Mouse (Mus musculus) inflammation-experienced regulatory T-cells, adult 6 months (primary cell): ENCODE measurements around the gene Sstr1. TPM values are rescaled to one million over a fixed set of nuclear protein-coding genes. Genes with fewer than 3 reads are reported as not detected.

ENCODE experiments used
- ATAC-seq: one replicate; pipeline ENCODE4 v1.8.0; 2017
- polyA plus RNA-seq, 3 experiments: library from polyadenylated mRNA; unstranded; fragments of 100-300 nt; shearing (Covaris generic); gene quantifications; one replicate each; pipeline ENCODE4 v1.2.1; 2017

Sstr1 gene
- polyA plus RNA-seq: not detected

DNA sequence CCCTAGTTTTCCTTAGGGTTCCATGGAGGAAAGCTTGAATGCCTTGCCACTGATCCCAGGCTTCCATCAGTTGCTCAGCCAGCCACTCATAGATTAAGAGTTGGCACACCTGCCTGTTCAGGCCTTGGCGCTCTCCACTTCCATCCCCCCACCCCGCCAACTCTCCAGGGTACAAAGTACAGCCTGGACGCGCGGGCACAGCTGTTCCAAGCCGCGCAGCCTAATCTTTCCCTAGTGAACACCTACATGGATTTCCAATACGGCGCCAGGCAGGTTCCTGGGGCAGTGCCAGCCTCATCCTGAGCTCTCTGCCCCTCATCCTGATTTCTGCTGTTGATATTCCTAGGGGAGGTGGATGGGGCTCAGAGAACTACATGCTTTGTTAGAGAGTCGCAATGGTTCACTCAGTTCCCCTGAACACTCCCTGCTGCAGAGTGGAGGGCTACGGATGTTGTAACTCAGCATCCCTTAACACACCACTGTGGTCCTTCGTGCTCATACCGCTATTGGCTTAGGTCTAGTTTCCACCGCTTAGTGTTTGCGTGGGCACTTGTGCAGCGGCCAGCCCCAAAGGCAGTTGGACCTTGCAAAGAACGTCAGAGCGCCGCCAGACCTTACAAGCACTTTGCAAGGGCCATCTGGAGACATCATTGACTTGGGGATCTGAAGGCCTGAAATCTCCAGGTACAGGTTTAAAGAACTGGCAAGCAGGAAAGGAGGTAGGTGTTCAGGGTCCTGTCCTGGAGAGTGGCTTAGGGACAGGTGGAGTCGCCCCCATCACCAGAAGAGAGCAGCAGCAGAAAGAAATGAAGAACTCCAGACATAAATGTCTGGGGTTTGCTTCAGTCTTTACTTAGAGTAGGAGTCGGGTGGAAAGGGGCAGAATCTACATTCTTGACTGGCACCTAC is at the start of gene Sstr1:
Sstr1 (plus strand) TSS at position 610 of the 909 bp plus-strand sequence.
- ATAC-seq: no peak

DNA sequence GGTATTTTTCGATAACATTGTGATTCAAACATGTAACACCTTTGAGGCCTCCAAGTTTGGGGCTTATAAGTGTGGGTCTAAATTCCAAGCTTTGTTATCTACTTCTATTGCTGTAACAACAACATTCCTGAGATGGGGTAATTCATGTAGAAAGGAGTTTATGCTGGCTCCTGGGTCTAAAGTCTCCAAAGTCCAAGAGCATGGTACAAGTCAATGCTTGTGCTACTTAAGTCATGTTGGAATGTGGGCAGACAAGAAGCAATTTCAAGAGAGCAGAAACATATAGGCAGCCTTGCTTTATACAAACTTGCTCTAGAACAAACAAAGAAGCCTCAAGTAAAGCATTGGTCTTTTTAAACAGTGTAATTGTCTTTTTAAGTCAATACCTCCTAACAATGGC is 12.8 kb upstream of the Sstr1 start:
- ATAC-seq: no peak

DNA sequence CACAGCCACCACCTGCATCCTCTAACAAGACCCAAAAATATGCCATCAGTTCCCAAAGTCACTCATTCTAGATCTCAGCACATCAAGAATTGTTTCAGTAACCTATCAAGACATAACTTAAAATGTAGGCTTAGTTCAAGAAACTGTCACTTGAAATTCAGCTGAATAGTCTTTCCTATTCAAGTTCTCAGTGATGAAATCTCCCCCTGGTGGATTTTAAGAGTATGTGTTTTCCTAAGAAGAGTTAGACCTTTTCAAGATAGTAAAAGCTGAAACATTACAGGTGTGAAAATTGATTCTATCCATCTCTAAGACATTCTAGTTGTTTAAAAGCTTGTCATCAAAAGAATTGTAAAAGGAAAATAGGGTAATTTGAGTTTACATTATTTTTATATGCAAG is 10.4 kb upstream of the Sstr1 start:
- no peak for ATAC-seq

DNA sequence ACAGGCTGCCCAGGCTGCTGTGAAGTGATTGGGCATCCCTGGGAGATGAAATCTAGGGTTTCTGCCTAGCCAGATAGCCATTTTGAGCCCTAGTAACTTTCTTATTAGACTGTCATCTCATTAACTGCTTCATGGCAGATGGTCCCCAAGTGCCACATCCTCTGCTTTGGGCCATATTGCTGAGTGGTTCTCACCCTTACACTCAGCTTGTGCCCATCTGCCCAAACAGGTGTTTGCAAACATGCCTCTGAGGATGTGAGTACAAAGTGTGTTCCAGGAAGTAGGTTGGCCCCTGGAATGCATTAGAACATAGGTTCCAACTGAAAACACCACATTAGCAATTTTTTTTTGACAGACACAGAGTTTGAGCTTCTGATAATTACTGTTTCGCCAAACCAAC is 3.6 kb upstream of the Sstr1 start:
- no peak for ATAC-seq

DNA sequence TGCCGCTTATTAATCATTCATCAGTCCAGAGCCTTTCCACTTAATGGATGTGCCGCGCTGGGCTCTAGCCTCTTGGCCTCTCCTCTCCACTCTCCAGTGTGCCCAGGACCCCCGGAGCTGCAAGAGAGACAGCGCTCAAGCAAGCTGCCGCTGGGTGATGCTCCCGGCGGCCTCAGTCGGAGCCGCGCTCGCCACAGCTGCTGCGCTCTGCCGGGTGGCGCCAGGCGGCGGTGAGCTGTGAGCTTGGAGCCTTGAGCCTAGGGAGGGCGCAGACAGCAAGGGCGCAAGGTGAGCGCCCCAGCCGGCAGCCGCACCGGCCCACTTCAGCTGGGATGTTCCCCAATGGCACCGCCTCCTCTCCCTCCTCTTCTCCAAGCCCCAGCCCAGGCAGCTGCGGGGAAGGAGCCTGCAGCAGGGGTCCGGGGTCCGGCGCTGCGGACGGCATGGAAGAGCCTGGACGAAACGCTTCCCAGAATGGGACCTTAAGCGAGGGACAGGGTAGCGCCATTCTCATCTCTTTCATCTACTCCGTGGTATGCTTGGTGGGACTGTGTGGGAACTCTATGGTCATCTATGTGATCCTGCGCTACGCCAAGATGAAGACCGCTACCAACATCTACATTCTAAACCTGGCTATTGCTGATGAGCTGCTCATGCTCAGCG is 820 bp downstream of the Sstr1 start:
- ATAC-seq: no peak

DNA sequence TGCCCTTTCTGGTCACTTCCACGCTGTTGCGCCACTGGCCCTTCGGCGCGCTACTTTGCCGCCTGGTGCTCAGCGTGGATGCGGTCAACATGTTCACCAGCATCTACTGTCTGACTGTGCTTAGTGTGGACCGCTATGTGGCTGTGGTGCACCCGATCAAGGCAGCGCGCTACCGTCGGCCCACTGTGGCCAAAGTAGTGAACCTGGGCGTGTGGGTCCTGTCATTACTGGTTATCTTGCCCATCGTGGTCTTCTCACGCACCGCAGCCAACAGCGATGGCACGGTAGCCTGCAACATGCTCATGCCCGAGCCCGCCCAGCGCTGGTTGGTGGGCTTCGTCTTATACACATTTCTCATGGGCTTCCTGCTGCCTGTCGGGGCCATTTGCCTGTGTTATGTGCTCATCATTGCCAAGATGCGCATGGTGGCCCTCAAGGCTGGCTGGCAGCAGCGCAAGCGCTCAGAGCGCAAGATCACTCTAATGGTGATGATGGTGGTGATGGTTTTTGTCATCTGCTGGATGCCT is 1.4 kb downstream of the Sstr1 start:
- no peak for ATAC-seq

DNA sequence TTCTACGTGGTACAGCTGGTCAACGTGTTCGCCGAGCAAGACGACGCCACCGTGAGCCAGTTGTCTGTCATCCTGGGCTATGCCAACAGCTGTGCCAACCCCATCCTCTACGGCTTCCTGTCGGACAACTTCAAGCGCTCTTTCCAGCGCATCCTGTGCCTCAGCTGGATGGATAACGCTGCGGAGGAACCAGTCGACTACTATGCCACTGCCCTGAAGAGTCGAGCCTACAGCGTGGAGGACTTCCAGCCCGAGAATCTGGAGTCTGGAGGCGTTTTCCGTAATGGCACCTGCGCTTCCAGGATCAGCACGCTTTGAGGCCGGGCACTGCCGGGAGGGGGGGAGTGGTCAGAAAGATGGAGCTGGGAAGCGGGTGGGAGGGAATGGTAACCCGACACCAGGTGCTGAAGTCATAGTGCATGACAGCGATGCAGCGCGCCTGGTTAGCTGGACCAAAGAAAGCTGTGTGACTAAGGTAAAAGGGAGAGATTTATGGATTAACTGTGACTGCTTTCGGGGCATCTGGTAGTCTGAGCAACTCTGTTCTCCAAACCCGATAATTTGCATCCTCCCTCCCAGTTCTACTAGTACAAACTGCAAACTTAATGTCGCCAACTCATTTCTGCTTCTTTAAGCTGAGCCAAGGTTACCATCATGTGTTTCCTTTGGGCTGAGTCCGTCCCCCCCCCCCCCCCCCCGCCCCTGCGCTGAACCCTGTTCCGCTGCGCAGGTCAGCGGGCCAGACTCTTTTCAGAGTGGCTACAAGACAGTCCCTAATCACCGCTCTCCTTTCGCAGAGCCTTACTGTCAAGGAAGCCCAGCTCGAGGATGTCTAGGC is 2.1 kb downstream of the Sstr1 start:
- ATAC-seq: no peak

DNA sequence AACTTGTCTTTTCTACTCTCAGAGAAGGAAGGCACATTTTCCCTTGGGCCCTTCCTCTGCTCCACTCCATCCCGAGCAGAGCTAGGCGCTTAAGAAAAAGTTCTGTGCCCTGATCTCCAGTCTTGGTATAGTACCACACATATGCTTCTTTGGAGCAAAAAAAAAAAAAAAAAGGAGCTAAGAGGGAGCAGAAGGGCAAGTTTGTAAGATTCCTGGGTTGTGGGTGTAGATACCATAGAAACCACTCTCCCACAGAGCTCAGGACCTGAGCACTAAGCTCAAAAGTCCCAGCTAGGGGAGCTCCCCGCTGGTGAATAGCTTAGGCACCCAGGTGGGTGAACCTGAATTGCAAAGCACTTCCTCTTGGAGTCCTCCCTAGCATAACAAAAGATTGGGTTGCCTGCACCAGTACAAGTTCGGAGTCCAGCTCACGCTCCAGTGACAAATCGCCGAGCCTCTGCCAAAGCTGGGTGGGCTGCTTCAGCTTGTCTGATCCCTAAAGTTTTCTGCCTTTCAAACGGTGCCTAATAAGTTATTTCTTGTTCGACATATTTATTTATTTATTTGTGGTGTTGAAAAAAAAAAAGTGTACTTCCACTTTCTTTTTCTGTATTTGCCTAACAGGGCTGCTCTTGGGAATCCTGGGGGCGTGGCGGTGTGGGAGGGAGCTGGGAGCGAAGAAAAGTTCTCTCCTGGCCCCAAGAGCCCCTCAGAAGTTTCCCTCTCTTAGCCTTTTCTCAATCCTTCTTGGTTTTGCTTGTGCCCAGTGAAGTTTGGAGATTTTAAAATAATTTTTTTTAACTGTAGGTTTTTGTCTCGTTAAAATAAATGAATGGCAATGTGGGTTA is 2.9 kb downstream of the Sstr1 start:
- ATAC-seq: no peak

DNA sequence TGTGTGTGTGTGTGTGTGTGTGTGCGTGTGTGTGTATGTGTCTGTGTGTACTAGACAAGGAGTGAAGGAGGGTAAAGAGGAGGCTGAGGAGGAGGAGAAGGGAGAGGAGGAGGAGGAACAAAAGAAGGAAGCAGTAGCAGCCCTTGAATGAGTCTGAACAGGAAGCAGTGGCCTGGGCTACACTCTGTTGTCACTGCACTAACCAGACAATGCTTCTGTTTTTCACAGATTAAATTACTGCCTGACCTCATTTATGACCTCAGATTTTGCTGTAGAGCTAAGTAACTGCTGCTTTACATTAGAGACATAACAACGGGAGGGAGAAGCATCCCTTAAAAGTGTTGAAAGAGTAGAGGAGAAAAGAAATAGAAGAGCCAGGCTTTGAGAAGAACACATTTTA is 4.6 kb downstream of the Sstr1 start:
- no peak for ATAC-seq

DNA sequence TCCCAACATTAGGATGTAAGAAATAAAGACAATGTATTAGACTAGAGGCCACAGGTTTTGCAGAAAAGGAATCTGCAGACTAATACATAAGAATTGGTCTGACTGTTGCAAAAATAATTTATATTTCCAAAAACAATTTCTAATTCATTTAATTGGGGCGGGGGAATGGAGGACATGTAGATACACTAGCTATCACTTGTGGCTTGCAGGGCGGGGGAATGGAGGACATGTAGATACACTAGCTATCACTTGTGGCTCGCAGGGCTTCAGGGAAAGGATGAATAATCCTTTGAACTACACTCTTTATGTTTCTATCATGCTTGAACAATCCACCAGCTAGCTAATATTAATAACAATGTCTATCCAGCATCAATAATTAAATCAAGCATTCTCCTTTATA is 7.5 kb downstream of the Sstr1 start:
- no peak for ATAC-seq

DNA sequence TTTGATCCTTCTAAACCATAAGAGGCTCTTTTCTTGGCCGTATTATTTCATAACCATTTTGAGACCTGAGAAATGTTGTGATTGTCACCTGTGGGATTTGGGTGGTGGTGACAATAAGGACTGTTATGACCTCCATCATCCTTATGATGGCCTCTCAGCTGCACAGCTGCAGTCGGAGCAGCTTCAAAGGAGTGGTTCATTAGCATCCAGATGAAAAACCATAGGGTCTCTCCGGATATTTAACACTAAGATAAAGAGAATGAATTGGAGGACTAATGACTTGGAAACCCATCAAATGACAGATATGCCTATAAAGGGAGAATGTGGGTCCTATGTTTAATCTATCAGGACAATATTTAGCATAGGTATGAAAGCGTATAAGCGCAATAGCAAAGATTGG is 14.1 kb downstream of the Sstr1 start:
- ATAC-seq: no peak

DNA sequence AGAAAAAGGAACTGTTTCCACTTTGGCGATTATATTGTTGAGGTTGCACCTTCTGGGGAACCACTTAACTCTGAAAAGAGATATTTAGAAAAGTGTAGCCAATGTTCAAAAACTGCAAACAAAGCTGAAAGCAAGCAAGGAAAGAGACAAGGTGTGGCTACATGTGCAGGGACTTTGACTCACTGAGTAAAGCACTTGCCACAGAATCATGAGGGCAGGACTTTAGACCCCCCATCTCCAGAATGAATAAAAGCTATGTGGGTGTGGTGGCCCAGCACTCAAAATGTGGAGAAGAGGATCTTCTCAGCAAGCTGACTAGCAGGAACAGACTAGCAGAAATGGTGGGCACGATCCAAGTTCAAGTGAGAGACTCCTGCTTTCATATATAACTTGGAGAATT is 20.9 kb downstream of the Sstr1 start:
- no peak for ATAC-seq

DNA sequence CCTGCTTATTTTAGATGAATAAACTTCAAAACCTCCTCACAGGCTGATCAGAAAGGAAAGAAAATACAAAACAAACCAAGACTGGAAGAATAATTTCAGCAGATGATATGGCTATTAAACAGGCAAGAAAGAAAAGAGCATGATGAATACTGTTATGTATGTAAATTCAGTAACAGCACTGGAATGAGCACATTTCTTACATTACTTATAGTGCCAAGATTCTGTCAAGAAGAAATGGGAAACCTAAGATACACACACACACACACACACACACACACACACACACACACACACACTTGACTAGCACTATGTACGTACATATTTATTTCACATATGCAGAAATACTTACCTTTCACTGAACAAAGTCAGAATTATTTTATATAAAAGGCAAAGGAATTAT is 40.3 kb downstream of the Sstr1 start:
- no peak for ATAC-seq

Other genes with a start within 250 kb of the Sstr1 start
- gene Clec14a, start 57.5 kb downstream of the Sstr1 start, polyA plus RNA-seq: not detected